Mouse (Mus musculus) cerebellum, adult 2 months (tissue): ENCODE data around the gene Fam83c.

ENCODE experiments used
- CTCF ChIP-seq: fragments of 200-500 bp; IDR thresholded peaks from 2 replicates; pipeline ENCODE4 v1.5.1; 2011; ENCODE audit warnings: low read depth, mild to moderate bottlenecking, control low read depth, low read length, moderate library complexity, borderline replicate concordance; ENCODE audit not compliant: insufficient read depth
- POLR2A ChIP-seq: fragments of 200-500 bp; IDR thresholded peaks from 2 replicates; pipeline ENCODE4 v1.6.1; 2011; ENCODE audit warnings: low read length, control low read depth, borderline replicate concordance; ENCODE audit not compliant: insufficient read depth

- no peak for TF ChIP-seq CTCF
- TF ChIP-seq POLR2A, result 0 out of 2 replicates have a peak, but pooled peaks have one; percentile 3
These were observed 56.6 kb downstream of the Fam83c start for GRCm38 (mm10) chr2:155778004-155778403.
